Mouse (Mus musculus) myocyte (in vitro differentiated cells): ENCODE data around the gene Cutc.

Experiments
- CEBPB ChIP-seq: IDR thresholded peaks from 2 replicates; pipeline ENCODE4 v1.6.1; 2011; ENCODE audit warnings: mild to moderate bottlenecking, moderate library complexity; ENCODE audit not compliant: poor library complexity, insufficient read depth, severe bottlenecking
- E2F4 ChIP-seq: IDR thresholded peaks from one replicate; pipeline ENCODE4 v1.6.1; 2011; ENCODE audit warnings: mild to moderate bottlenecking, control low read depth, moderate library complexity; ENCODE audit not compliant: insufficient read depth
- MAX ChIP-seq: IDR thresholded peaks from one replicate; pipeline ENCODE4 v1.6.1; 2011; ENCODE audit warnings: low read depth, mild to moderate bottlenecking, control low read depth
- MYOD1 ChIP-seq, 3 experiments: IDR thresholded peaks; one replicate each; pipeline ENCODE4 v1.6.1; 2011; ENCODE audit warnings: control low read depth in 2 of 3, low read depth in 2 of 3, mild to moderate bottlenecking in 2 of 3, moderate library complexity in 1 of 3; ENCODE audit not compliant: insufficient read length in 2 of 3, control insufficient read depth in 1 of 3
- MYOG ChIP-seq, 3 experiments: IDR thresholded peaks; one replicate each; pipeline ENCODE4 v1.6.1; 2011; ENCODE audit warnings: control low read depth in 2 of 3, low read depth in 2 of 3, mild to moderate bottlenecking in 2 of 3; ENCODE audit not compliant: insufficient read length in 2 of 3, control insufficient read depth in 1 of 3, insufficient read depth in 1 of 3
- POLR2A ChIP-seq: IDR thresholded peaks from one replicate; pipeline ENCODE4 v1.6.1; 2011; ENCODE audit warnings: low read depth, mild to moderate bottlenecking, control low read depth, moderate library complexity; ENCODE audit not compliant: insufficient read length
- POLR2AphosphoS2 ChIP-seq: IDR thresholded peaks from one replicate; pipeline ENCODE4 v1.6.1; 2011; ENCODE audit warnings: low read depth, control low read depth; ENCODE audit not compliant: insufficient read length
- REST ChIP-seq: IDR thresholded peaks from one replicate; pipeline ENCODE4 v1.6.1; 2011; ENCODE audit warnings: mild to moderate bottlenecking, control low read depth, moderate library complexity; ENCODE audit not compliant: insufficient read depth, insufficient read length
- SRF ChIP-seq: IDR thresholded peaks from one replicate; pipeline ENCODE4 v1.6.1; 2011; ENCODE audit warnings: low read depth; ENCODE audit not compliant: control insufficient read depth, insufficient read length
- TCF12 ChIP-seq: IDR thresholded peaks from one replicate; pipeline ENCODE4 v1.6.1; 2011; ENCODE audit warnings: mild to moderate bottlenecking, control low read depth; ENCODE audit not compliant: poor library complexity, insufficient read depth, severe bottlenecking
- USF1 ChIP-seq: IDR thresholded peaks from one replicate; pipeline ENCODE4 v1.6.1; 2011; ENCODE audit warnings: low read depth, mild to moderate bottlenecking, control low read depth, moderate library complexity

GRCm38 (mm10) chr19:43724821-43725220 is 28.0 kb upstream of the Cutc start:
- TF ChIP-seq TCF12 (no peak), POLR2A (no peak), E2F4 (no peak), CEBPB (no peak), USF1 (no peak), SRF (no peak), MAX (no peak), REST (no peak), MYOG (IDR thresholded peaks at IDR 0.05; ENCODE audit: control insufficient read depth in 1 of 3, insufficient read depth in 1 of 3, insufficient read length in 2 of 3, low read depth in 2 of 3) (no peak), MYOD1 (IDR thresholded peaks at IDR 0.05; ENCODE audit: control insufficient read depth in 1 of 3, insufficient read length in 2 of 3, low read depth in 2 of 3) (no peak), POLR2AphosphoS2 (no peak)
